Mouse (Mus musculus): ENCODE measurements around the gene Ifna16. TPM values are rescaled to one million over a fixed set of nuclear protein-coding genes. Genes with fewer than 3 reads are reported as not detected.

Ifna16 gene
- polyA plus RNA-seq, 1 experiment: not detected

DNA sequence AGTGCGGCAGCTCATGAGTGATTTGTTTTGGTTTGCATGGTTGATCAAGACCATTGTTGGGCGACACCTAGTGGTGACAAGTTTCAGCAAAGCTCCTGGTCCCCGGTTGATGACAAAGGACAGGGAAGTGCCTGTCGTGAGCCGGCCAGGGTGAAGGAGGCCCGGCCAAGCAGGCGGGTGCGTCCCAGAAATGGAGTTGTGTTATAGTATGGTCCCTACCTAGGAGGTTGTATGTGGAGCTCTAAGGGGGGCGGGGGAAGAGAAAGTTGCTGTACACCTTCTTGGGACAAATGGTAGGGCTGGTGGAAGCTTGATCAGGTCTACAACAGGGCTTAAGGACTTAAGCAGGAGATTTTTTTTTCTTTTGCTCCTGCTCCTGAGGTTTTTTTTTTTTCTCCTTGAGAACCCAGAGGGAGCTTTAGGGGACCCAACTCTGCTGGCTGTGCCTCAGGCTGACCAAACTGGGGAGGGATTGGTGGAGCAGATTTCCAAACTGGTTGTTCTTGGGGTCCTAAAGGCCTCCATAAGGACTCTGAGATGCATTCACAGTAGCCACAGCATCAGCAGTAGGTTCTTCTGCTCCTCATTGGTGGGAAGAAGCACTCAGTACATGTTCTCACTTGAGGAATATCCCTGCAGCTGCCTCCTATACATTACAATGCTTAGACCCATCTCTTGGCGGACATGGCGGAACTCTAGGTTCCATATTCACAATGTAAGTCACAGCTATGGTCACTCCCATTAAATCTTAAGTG, 35.5 kb downstream of the Ifna16 start:
- TF ChIP-seq CTCF (IDR thresholded peaks at IDR 0.05; ENCODE audit: low read depth, low read length) (peak; percentile 39), EP300 (IDR thresholded peaks at IDR 0.05; ENCODE audit: insufficient read depth, low read depth, low read length) (no peak), POLR2A (IDR thresholded peaks at IDR 0.05; ENCODE audit: insufficient read depth, low read length) (no peak)
- Histone ChIP-seq H3K9me3 (replicated peaks; ENCODE audit: control insufficient read depth, insufficient read depth, low read length, poor library complexity, severe bottlenecking) (peaks cover 11% of the 10 kb centered on the region), H3K4me1 (ENCODE audit: control insufficient read depth, insufficient read depth, low read length) (no peaks in the 10 kb centered on the region), H3K36me3 (ENCODE audit: control insufficient read depth, insufficient read depth, low read length, poor library complexity, severe bottlenecking) (no peaks in the 10 kb centered on the region), H3K4me3 (ENCODE audit: low read depth, low read length) (no peak overlapping the region), H3K27me3 (ENCODE audit: control insufficient read depth, insufficient read depth, low read length, poor library complexity, severe bottlenecking) (no peaks in the 10 kb centered on the region), H3K9ac (ENCODE audit: low read depth, poor library complexity, severe bottlenecking) (no peak overlapping the region), H3K27ac (ENCODE audit: insufficient read depth, low read length) (no peak overlapping the region)

DNA sequence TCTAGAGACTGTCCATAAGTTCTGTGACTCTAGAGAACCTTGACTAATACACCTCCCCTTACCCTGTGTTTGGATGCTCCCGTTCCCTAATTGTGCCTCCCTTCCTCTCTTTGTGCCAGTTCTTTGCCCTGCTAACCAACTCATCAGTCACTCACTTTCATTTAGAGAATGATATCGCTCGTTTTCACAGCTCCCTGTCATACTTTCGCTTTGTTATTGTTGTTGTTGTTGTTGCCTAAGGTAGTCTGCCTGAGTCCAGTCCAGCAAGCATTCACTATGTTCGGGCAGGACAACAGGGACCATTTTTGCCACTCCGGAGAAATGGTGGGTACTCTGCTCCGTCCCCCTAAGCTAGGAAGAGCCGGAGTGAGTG, 36.0 kb downstream of the Ifna16 start:
- TF ChIP-seq CTCF (IDR thresholded peaks at IDR 0.05; ENCODE audit: low read depth, low read length): no peak
- TF ChIP-seq POLR2A (IDR thresholded peaks at IDR 0.05; ENCODE audit: insufficient read depth, low read length): no peak
- TF ChIP-seq EP300 (IDR thresholded peaks at IDR 0.05; ENCODE audit: insufficient read depth, low read depth, low read length): no peak
- Histone ChIP-seq H3K27me3 (ENCODE audit: control insufficient read depth, insufficient read depth, low read length, poor library complexity, severe bottlenecking) (no peaks in the 10 kb centered on the region), H3K4me1 (ENCODE audit: control insufficient read depth, insufficient read depth, low read length) (no peaks in the 10 kb centered on the region), H3K27ac (ENCODE audit: insufficient read depth, low read length) (no peak overlapping the region), H3K9ac (ENCODE audit: low read depth, poor library complexity, severe bottlenecking) (no peak overlapping the region), H3K4me3 (ENCODE audit: low read depth, low read length) (no peak overlapping the region), H3K36me3 (ENCODE audit: control insufficient read depth, insufficient read depth, low read length, poor library complexity, severe bottlenecking) (no peaks in the 10 kb centered on the region), H3K9me3 (replicated peaks; ENCODE audit: control insufficient read depth, insufficient read depth, low read length, poor library complexity, severe bottlenecking) (peaks cover 11% of the 10 kb centered on the region)

DNA sequence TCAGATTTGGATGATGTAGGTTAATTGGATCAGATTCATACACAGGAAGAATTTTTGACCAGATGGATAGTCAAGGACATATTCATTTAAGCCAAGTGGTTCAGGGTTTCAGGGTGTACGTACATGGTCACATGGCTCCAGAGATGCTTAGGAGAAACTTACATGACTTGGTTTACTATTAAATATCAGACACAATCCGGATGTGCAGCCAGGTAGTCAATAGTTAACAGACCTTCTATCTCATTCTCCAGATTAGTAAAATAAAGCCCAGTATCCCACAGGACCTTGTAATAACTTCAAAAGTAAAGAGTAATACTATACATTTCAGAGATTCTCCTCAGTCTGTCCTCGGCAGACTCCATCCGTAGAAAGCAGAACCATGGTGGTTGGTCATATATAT, 42.4 kb downstream of the Ifna16 start, which contains the start of gene C87499:
Gene C87499 (minus strand): TSS at position 101 of the 400 bp plus-strand sequence.
- Histone ChIP-seq H3K36me3 (ENCODE audit: control insufficient read depth, insufficient read depth, low read length, poor library complexity, severe bottlenecking) (no peaks in the 10 kb centered on the region), H3K27ac (ENCODE audit: insufficient read depth, low read length) (no peak within 1 kb of the TSS), H3K4me1 (ENCODE audit: control insufficient read depth, insufficient read depth, low read length) (no peaks in the 10 kb centered on the region), H3K9ac (ENCODE audit: low read depth, poor library complexity, severe bottlenecking) (no peak within 1 kb of the TSS), H3K4me3 (ENCODE audit: low read depth, low read length) (no peak within 1 kb of the TSS), H3K9me3 (replicated peaks; ENCODE audit: control insufficient read depth, insufficient read depth, low read length, poor library complexity, severe bottlenecking) (no peaks in the 10 kb centered on the region), H3K27me3 (ENCODE audit: control insufficient read depth, insufficient read depth, low read length, poor library complexity, severe bottlenecking) (no peaks in the 10 kb centered on the region)
- TF ChIP-seq EP300 (IDR thresholded peaks at IDR 0.05; ENCODE audit: insufficient read depth, low read depth, low read length) (no peak), CTCF (IDR thresholded peaks at IDR 0.05; ENCODE audit: low read depth, low read length) (no peak), POLR2A (IDR thresholded peaks at IDR 0.05; ENCODE audit: insufficient read depth, low read length) (no peak)

Other genes starting within 250 kb of the Ifna16 start
- gene Hacd4, start 238.0 kb downstream of the Ifna16 start, polyA plus RNA-seq (2011; ENCODE audit: insufficient read depth, insufficient read length, low read depth, missing spikeins): 2.3 and 3.0 TPM in 2 replicates
- not detected in 2 replicates for gene Ifnb1, start 154.2 kb downstream of the Ifna16 start, polyA plus RNA-seq (2011; ENCODE audit: insufficient read depth, insufficient read length, low read depth, missing spikeins)
- not detected in 2 replicates for gene Ifna15, start 118.7 kb downstream of the Ifna16 start, polyA plus RNA-seq (2011; ENCODE audit: insufficient read depth, insufficient read length, low read depth, missing spikeins)
- not detected in 2 replicates for gene Ifna14, start 105.1 kb downstream of the Ifna16 start, polyA plus RNA-seq (2011; ENCODE audit: insufficient read depth, insufficient read length, low read depth, missing spikeins)
- not detected in 2 replicates for gene Ifna9, start 84.5 kb downstream of the Ifna16 start, polyA plus RNA-seq (2011; ENCODE audit: insufficient read depth, insufficient read length, low read depth, missing spikeins)
- not detected in 2 replicates for gene Ifna12, start 73.5 kb downstream of the Ifna16 start, polyA plus RNA-seq (2011; ENCODE audit: insufficient read depth, insufficient read length, low read depth, missing spikeins)
- gene C87499, start 42.5 kb downstream of the Ifna16 start, polyA plus RNA-seq (2011; ENCODE audit: insufficient read depth, insufficient read length, low read depth, missing spikeins): not detected in 2 replicates
- not detected in 2 replicates for gene Ifna13, start 32.5 kb downstream of the Ifna16 start, polyA plus RNA-seq (2011; ENCODE audit: insufficient read depth, insufficient read length, low read depth, missing spikeins)
- not detected in 2 replicates for gene Ifna2, start 7.0 kb upstream of the Ifna16 start, polyA plus RNA-seq (2011; ENCODE audit: insufficient read depth, insufficient read length, low read depth, missing spikeins)
- not detected in 2 replicates for gene Ifnab, start 14.4 kb upstream of the Ifna16 start, polyA plus RNA-seq (2011; ENCODE audit: insufficient read depth, insufficient read length, low read depth, missing spikeins)
- gene Gm26566, start 44.9 kb upstream of the Ifna16 start, polyA plus RNA-seq (2011; ENCODE audit: insufficient read depth, insufficient read length, low read depth, missing spikeins): not detected in 2 replicates
- 79.5 and 83.1 TPM in 2 replicates for gene Klhl9, start 45.5 kb upstream of the Ifna16 start, polyA plus RNA-seq (2011; ENCODE audit: insufficient read depth, insufficient read length, low read depth, missing spikeins)
- gene Gm13271, start 77.9 kb upstream of the Ifna16 start, polyA plus RNA-seq (2011; ENCODE audit: insufficient read depth, insufficient read length, low read depth, missing spikeins): not detected in 2 replicates
- not detected in 2 replicates for gene Gm13283, start 83.2 kb upstream of the Ifna16 start, polyA plus RNA-seq (2011; ENCODE audit: insufficient read depth, insufficient read length, low read depth, missing spikeins)
- gene Gm13290, start 96.9 kb upstream of the Ifna16 start, polyA plus RNA-seq (2011; ENCODE audit: insufficient read depth, insufficient read length, low read depth, missing spikeins): not detected in 2 replicates
- not detected in 2 replicates for gene Gm13289, start 100.0 kb upstream of the Ifna16 start, polyA plus RNA-seq (2011; ENCODE audit: insufficient read depth, insufficient read length, low read depth, missing spikeins)
- gene Gm13272, start 102.9 kb upstream of the Ifna16 start, polyA plus RNA-seq (2011; ENCODE audit: insufficient read depth, insufficient read length, low read depth, missing spikeins): not detected in 2 replicates
- gene Ifnz, start 105.2 kb upstream of the Ifna16 start, polyA plus RNA-seq (2011; ENCODE audit: insufficient read depth, insufficient read length, low read depth, missing spikeins): not detected in 2 replicates
- not detected in 2 replicates for gene Gm13276, start 108.8 kb upstream of the Ifna16 start, polyA plus RNA-seq (2011; ENCODE audit: insufficient read depth, insufficient read length, low read depth, missing spikeins)
- not detected in 2 replicates for gene Gm13277, start 111.7 kb upstream of the Ifna16 start, polyA plus RNA-seq (2011; ENCODE audit: insufficient read depth, insufficient read length, low read depth, missing spikeins)
- not detected in 2 replicates for gene Gm13278, start 114.6 kb upstream of the Ifna16 start, polyA plus RNA-seq (2011; ENCODE audit: insufficient read depth, insufficient read length, low read depth, missing spikeins)
- gene Gm13275, start 117.6 kb upstream of the Ifna16 start, polyA plus RNA-seq (2011; ENCODE audit: insufficient read depth, insufficient read length, low read depth, missing spikeins): not detected in 2 replicates
- not detected in 2 replicates for gene Gm13279, start 120.5 kb upstream of the Ifna16 start, polyA plus RNA-seq (2011; ENCODE audit: insufficient read depth, insufficient read length, low read depth, missing spikeins)
- gene Gm13285, start 122.7 kb upstream of the Ifna16 start, polyA plus RNA-seq (2011; ENCODE audit: insufficient read depth, insufficient read length, low read depth, missing spikeins): not detected in 2 replicates
- not detected in 2 replicates for gene Gm13287, start 126.3 kb upstream of the Ifna16 start, polyA plus RNA-seq (2011; ENCODE audit: insufficient read depth, insufficient read length, low read depth, missing spikeins)
- gene Gm13288, start 128.6 kb upstream of the Ifna16 start, polyA plus RNA-seq (2011; ENCODE audit: insufficient read depth, insufficient read length, low read depth, missing spikeins): not detected in 2 replicates
- not detected in 2 replicates for gene Ifna7, start 139.3 kb upstream of the Ifna16 start, polyA plus RNA-seq (2011; ENCODE audit: insufficient read depth, insufficient read length, low read depth, missing spikeins)
- gene Ifna11, start 143.0 kb upstream of the Ifna16 start, polyA plus RNA-seq (2011; ENCODE audit: insufficient read depth, insufficient read length, low read depth, missing spikeins): not detected in 2 replicates
- not detected in 2 replicates for gene Ifna6, start 150.5 kb upstream of the Ifna16 start, polyA plus RNA-seq (2011; ENCODE audit: insufficient read depth, insufficient read length, low read depth, missing spikeins)
- gene Ifna5, start 158.6 kb upstream of the Ifna16 start, polyA plus RNA-seq (2011; ENCODE audit: insufficient read depth, insufficient read length, low read depth, missing spikeins): not detected in 2 replicates
- gene Ifna4, start 164.9 kb upstream of the Ifna16 start, polyA plus RNA-seq (2011; ENCODE audit: insufficient read depth, insufficient read length, low read depth, missing spikeins): not detected in 2 replicates
- not detected in 2 replicates for gene Ifna1, start 173.2 kb upstream of the Ifna16 start, polyA plus RNA-seq (2011; ENCODE audit: insufficient read depth, insufficient read length, low read depth, missing spikeins)
- not detected in 2 replicates for gene Ifne, start 203.3 kb upstream of the Ifna16 start, polyA plus RNA-seq (2011; ENCODE audit: insufficient read depth, insufficient read length, low read depth, missing spikeins)